Mouse (Mus musculus): Measurements from ENCODE around the gene Gjb5.

DNA sequence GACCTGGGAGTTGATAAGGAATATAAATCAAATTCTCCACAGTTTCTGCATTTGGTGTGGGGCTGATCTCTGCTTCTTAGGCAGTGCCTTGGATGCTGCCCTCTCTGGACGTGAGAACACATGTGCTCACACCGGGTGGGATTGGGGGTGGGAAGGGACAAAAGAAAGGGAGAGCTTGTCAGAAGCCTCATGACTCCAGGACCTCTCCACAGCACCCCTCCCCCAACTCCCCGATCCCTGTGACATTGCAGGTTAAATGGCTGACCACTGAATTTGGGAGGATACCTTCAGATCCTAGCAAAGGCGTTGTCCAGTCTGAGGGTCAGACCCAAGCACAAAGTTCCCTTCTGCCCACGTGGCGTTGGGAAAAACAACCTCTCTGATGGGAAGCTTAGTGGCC, 6.5 kb upstream of the Gjb5 start:
- no peak for TF ChIP-seq CTCF (IDR thresholded peaks at IDR 0.05; ENCODE audit: control insufficient read depth, insufficient read depth, insufficient replicate concordance, low read depth, low read length)
- no peak for TF ChIP-seq POLR2A (IDR thresholded peaks at IDR 0.05; ENCODE audit: control insufficient read depth, low read depth, low read length)

All from testis, adult 2 months (tissue).